Mouse (Mus musculus) thymus, adult 2 months (tissue): ENCODE results near the gene Trpc4ap. TPM values are rescaled to one million over a fixed set of nuclear protein-coding genes. Genes with fewer than 3 reads are reported as not detected.
A peak's percentile ranks its signal among the peaks of the same experiment; 100 is the strongest.

Source experiments
- DNase-seq: peaks from one replicate; pipeline ENCODE4 v3.0.0; 2021
- H3K27ac ChIP-seq: fragments of 200-500 bp; 2 replicates; pipeline ENCODE4 v1.5.1; 2012; ENCODE audit warnings: low read length, control low read depth; ENCODE audit not compliant: control insufficient read depth, insufficient read depth
- H3K27me3 ChIP-seq: fragments of 200-500 bp; 2 replicates; pipeline ENCODE4 v1.6.1; 2012; ENCODE audit warnings: mild to moderate bottlenecking, low read length, moderate library complexity, mixed read lengths; ENCODE audit not compliant: control insufficient read depth, insufficient read depth
- H3K36me3 ChIP-seq: fragments of 200-500 bp; 2 replicates; pipeline ENCODE4 v1.6.1; 2012; ENCODE audit warnings: mild to moderate bottlenecking, low read length, moderate library complexity; ENCODE audit not compliant: control insufficient read depth, insufficient read depth
- H3K4me1 ChIP-seq: fragments of 200-500 bp; replicated peaks from 2 replicates; pipeline ENCODE4 v1.6.1; 2012; ENCODE audit warnings: low read length; ENCODE audit not compliant: control insufficient read depth, insufficient read depth
- H3K4me3 ChIP-seq: fragments of 200-500 bp; 2 replicates; pipeline ENCODE4 v1.5.1; 2012; ENCODE audit warnings: mild to moderate bottlenecking, low read length, control low read depth, moderate library complexity; ENCODE audit not compliant: control insufficient read depth, insufficient read depth
- CTCF ChIP-seq: fragments of 200-500 bp; IDR thresholded peaks from 2 replicates; pipeline ENCODE4 v1.5.1; 2012; ENCODE audit warnings: mild to moderate bottlenecking, control low read depth, low read length, moderate library complexity, borderline replicate concordance; ENCODE audit not compliant: control insufficient read depth, poor library complexity, insufficient read depth; ENCODE audit errors: extremely low read depth
- POLR2A ChIP-seq: fragments of 200-500 bp; IDR thresholded peaks from 2 replicates; pipeline ENCODE4 v1.6.1; 2012; ENCODE audit warnings: mild to moderate bottlenecking, low read length, control low read depth, moderate library complexity; ENCODE audit not compliant: control insufficient read depth, poor library complexity, insufficient read depth; ENCODE audit errors: extremely low read depth
- WGBS: fragments of 180-500 bp; shearing (Covaris S2); methylation state at CpG from one replicate; pipeline ENCODE4 v1.1.7; 2018; 5-methylcytosine and 5-hydroxymethylcytosine counted together
- polyA plus RNA-seq: library from polyadenylated mRNA; depleted of rRNA; stranded (reverse); fragments of >200 nt; gene quantifications from 2 replicates; pipeline ENCODE4 v1.2.3, GENCODE M21; 2012

Trpc4ap gene
- polyA plus RNA-seq, 1 experiment, result 518 TPM

DNA sequence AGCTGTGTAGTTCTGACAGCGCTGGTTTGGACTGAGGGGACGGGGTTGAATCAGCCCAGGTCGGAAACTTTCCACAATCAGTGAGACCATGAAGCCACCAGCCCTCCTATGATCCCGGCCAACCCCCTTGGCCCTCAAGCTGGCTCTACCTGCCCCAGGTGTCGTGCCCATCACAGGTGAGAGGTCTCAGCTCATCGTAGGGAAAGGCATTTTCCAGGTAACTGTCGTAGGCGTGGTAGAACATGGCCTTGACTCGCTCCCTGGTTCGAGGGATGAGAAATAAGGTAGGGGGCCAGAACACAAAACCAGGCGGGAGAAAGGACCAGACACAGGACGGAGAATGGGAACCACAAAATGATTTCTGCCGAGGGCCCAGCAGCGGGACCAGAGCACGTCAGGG lies 36.6 kb upstream of the Trpc4ap start:
- Histone ChIP-seq H3K27me3 (no peaks in the 10 kb centered on the region), H3K4me1 (peaks cover 5% of the 10 kb centered on the region), H3K36me3 (no peaks in the 10 kb centered on the region), H3K27ac (no peak overlapping the region), H3K4me3 (peak overlapping the region; percentile 82)
- WGBS, result 5% methylated on average over 15 of the region's 15 CpGs
- TF ChIP-seq CTCF (no peak), POLR2A (no peak)
- no peak for DNase-seq

DNA sequence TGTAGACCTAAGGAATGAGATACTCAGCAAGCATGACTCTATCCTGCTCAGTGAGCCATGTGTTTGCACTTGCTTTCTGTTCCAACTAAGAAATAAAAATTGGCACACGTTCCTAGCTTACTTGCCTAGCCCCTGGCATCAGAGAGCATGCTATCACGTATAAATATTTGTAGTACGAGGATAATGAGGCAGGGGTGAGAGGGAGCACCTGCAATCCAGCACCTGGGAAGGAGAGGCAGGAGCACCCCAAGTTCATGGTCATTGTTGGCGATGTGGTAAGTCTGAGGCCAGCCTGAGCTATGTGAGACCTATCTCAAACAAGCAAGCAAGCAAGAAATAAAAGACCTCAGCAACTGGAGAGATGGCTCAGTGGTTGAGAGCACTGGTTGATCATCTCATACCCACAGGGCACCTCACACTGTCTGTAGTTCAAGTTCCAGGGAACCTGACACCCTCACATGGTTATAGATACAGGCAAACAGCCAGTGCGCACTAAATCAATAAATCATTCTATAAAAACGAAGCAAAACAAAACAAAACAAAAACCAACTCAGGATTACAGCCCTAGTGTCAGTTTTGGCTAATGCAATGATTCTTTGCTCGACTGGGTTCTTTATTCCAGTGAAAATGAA lies 35.7 kb upstream of the Trpc4ap start:
- Histone ChIP-seq H3K27me3 (no peaks in the 10 kb centered on the region), H3K4me1 (peaks cover 5% of the 10 kb centered on the region), H3K27ac (no peak overlapping the region), H3K4me3 (no peak overlapping the region), H3K36me3 (no peaks in the 10 kb centered on the region)
- no peak for DNase-seq
- WGBS, result 81% methylated on average over 7 of the region's 7 CpGs
- TF ChIP-seq CTCF (no peak), POLR2A (no peak)

DNA sequence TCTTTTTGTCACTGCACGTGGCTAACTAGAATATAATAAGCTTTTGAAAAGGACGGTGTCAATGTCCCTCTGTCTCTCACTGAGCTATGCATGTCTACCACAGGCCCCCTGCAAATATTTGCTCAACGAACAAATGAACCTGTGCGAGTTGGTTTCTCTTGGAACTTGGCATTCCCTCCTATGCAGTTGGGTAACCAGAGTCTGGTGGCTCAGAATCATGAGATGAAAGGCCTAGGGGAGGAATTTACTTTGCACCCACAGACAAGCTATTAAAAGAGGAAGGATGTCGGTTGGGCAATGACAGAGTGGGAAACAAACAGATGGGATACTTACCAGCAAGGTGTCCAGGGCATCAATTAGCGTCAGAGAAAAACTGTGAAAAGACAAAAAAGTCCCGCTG lies 34.1 kb upstream of the Trpc4ap start:
- H3K36me3 ChIP-seq, result no peaks in the 10 kb centered on the region
- DNase-seq, result no peak
- 53% methylated on average over 7 of the region's 7 CpGs for WGBS

DNA sequence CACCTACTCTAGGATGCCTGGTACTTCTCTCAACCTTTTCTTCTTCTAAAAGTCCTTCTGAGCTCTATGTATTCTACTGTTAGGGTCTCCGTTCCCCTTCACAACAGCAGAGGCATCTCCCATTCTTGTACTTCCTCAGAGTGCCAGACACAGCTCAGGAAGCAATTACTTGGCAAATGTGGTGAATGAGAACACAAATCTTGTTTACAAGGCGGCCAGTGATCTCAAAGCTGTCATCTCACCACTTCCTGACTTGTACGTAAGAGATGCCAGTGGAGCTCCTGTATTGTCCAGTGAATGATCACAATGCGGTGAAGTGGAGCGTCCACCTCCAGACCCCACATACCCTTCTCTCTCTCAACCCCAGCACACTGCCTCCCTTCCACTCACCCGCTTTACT lies 32.3 kb upstream of the Trpc4ap start:
- Histone ChIP-seq H3K27ac (no peak overlapping the region), H3K27me3 (no peaks in the 10 kb centered on the region), H3K36me3 (no peaks in the 10 kb centered on the region; the same call in 1 of the 2 replicates), H3K4me1 (peaks cover 8% of the 10 kb centered on the region), H3K4me3 (no peak overlapping the region)
- WGBS, result 92% methylated on average over 6 of the region's 6 CpGs
- no peak for TF ChIP-seq POLR2A
- no peak for TF ChIP-seq CTCF
- no peak for DNase-seq

More for the DNA sequence above, 34.1 kb upstream of the Trpc4ap start:
- H3K4me3 ChIP-seq, result no peak overlapping the region
- peaks cover 5% of the 10 kb centered on the region for H3K4me1 ChIP-seq
- H3K27ac ChIP-seq, result no peak overlapping the region
- TF ChIP-seq POLR2A, result no peak
- TF ChIP-seq CTCF, result no peak
- H3K27me3 ChIP-seq, result no peaks in the 10 kb centered on the region

- TF ChIP-seq POLR2A (no peak), CTCF (no peak)
Observed at GRCm38 (mm10) chr2:155724036-155724435, 31.9 kb upstream of the Trpc4ap start.

DNA sequence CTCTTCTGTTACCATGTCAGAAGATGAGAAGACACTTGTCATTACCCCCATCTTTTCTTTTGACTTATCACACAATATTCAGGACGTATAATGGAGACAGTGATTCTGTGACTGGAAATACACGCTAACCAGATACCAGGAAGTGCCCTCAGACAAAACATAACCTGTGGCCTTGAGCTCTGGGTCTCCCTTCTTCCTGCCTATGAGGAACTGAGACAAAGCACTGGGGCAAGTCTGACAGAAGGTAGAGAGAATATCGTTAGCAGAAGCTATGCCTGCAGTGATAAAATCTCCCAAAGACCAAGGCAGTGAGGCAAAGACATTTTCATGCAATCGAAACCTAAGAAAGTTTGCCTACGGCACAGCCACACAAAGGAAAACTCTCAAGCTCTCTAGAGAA lies 28.4 kb upstream of the Trpc4ap start:
- no peaks in the 10 kb centered on the region for H3K27me3 ChIP-seq
- no peak for TF ChIP-seq CTCF
- no peak for TF ChIP-seq POLR2A
- H3K27ac ChIP-seq, result peak overlapping the region; percentile 68; the same call in 1 of the 2 replicates
- H3K36me3 ChIP-seq, result peaks cover 9% of the 10 kb centered on the region
- no peak for DNase-seq
- no peak overlapping the region for H3K4me3 ChIP-seq
- H3K4me1 ChIP-seq, result 0 out of 2 replicates have a peak, but pooled peaks cover 3% of the 10 kb centered on the region
- 60% methylated on average over 5 of the region's 5 CpGs for WGBS

More at GRCm38 (mm10) chr2:155724036-155724435, 31.9 kb upstream of the Trpc4ap start:
- Histone ChIP-seq H3K27ac (no peak overlapping the region), H3K36me3 (no peaks in the 10 kb centered on the region; the same call in 1 of the 2 replicates), H3K4me1 (peaks cover 8% of the 10 kb centered on the region), H3K27me3 (no peaks in the 10 kb centered on the region), H3K4me3 (no peak overlapping the region)
- 94% methylated on average over 5 of the region's 5 CpGs for WGBS
- no peak for DNase-seq
